Mouse (Mus musculus): ENCODE measurements at regions not wholly inside any gene's neighbourhood (a gene's known extent, or its start where the extent isn't known, plus 50 kb on each side); places are given as distances from the start of the nearest gene placed in this dataset.
A peak's percentile ranks its signal among the peaks of the same experiment; 100 is the strongest.

DNA sequence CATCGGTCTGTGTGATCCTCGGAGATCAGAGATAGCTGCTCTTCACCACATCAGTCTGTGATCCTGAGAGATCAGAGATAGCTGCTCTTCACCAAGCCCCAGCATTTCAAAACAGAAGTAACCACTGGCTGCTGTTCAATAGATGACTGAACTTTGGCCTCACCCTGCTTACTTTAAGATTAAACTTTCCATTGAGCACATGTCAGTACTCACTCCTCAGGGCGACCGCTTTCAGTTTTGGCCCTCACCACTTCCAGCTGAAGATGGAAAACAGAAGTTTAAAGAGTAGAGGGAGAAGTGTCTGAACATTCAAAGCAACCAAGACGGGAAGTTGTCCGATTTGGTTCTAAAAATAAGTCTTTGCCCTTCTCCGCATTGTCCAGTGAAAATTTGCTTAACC is 97.2 kb downstream of the Gm826 start:
- Histone ChIP-seq H3K36me3 (ENCODE audit: control insufficient read depth, insufficient read depth) (no peaks in the 10 kb centered on the region), H3K4me3 (ENCODE audit: low read depth, low read length) (no peak overlapping the region), H3K27me3 (ENCODE audit: control insufficient read depth, insufficient read depth, low read depth, low read length) (no peaks in the 10 kb centered on the region), H3K9me3 (replicated peaks; ENCODE audit: control insufficient read depth, low read length) (no peaks in the 10 kb centered on the region), H3K27ac (ENCODE audit: low read length) (no peak overlapping the region), H3K4me2 (ENCODE audit: low read depth, low read length) (no peak overlapping the region), H3K9ac (ENCODE audit: low read depth, low read length) (no peak overlapping the region), H3K4me1 (ENCODE audit: control insufficient read depth, low read depth, low read length) (no peaks in the 10 kb centered on the region)
- 48% methylated on average over 7 of the region's 7 CpGs for WGBS (ENCODE audit: insufficient replicate concordance)
- no peak; the same call in 1 of the 2 replicates for ATAC-seq (ENCODE audit: low read depth)

DNA sequence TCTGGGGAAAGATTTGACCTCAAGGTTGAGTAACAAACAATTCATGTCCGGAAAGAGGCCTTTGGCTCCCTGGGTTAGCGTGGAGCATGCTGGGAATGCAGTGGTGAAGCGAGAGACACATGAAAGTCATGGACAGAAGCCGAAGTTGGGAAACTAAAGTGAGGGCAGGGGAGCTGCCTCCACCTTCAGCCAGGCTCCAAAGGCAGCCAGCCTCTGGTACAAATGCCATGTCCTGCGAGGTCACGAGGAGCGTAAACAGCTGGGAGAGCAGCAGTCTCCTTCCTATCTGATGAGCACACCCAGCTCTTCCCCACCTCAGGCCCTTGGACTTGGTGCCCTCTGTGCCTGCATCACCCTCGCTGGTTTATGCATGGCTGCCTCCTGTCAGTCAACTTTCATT is 103.2 kb downstream of the Gm826 start:
- WGBS (ENCODE audit: insufficient replicate concordance) = 52% methylated on average over 8 of the region's 8 CpGs
- Histone ChIP-seq H3K4me2 (ENCODE audit: low read depth, low read length) (no peak overlapping the region), H3K9me3 (replicated peaks; ENCODE audit: control insufficient read depth, low read length) (no peaks in the 10 kb centered on the region), H3K9ac (ENCODE audit: low read depth, low read length) (no peak overlapping the region), H3K4me3 (ENCODE audit: low read depth, low read length) (no peak overlapping the region), H3K27me3 (ENCODE audit: control insufficient read depth, insufficient read depth, low read depth, low read length) (no peaks in the 10 kb centered on the region), H3K27ac (ENCODE audit: low read length) (no peak overlapping the region), H3K4me1 (ENCODE audit: control insufficient read depth, low read depth, low read length) (no peaks in the 10 kb centered on the region), H3K36me3 (ENCODE audit: control insufficient read depth, insufficient read depth) (no peaks in the 10 kb centered on the region)
- ATAC-seq (ENCODE audit: low read depth) = no peak

DNA sequence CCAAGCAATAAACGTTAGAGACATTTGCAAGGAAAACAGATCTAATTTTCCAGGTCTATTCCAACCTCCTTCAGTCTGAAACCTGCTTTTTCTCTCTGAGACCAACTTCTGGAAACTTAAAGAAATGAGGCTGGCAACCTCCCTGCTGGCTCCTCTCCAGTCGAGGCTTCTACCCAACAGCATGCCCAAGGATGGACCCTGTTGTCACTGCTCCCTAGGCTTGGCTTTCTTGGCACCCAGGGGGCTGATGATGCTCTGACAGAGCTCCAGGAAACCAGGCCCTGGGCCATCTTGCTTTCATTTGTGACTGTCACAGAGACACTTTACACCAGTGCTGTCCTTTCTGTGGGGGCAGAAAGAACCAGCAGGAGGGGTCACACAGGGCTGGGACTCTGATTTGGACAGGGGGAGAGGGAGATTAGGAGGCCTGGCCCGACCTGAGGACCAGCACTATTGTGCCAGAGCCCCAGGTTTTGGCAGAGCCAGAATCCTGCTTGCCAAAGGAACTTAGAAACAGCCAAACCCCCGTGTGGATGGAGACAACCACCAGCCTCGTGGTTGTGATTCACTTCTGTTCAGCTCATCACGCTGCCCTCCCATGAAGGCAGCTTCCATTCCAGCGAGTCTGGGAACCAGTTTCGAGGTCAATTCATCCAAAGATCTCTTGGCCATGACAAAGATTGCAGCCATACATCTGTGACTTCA is 105.5 kb downstream of the Gm826 start:
- no peak for ATAC-seq (ENCODE audit: low read depth)
- H3K9me3 ChIP-seq (replicated peaks; ENCODE audit: control insufficient read depth, low read length) = no peaks in the 10 kb centered on the region
- no peak overlapping the region for H3K9ac ChIP-seq (ENCODE audit: low read depth, low read length)
- H3K4me1 ChIP-seq (ENCODE audit: control insufficient read depth, low read depth, low read length) = no peaks in the 10 kb centered on the region
- WGBS (ENCODE audit: insufficient replicate concordance) = 39% methylated on average over 8 of the region's 8 CpGs
- no peaks in the 10 kb centered on the region for H3K27me3 ChIP-seq (ENCODE audit: control insufficient read depth, insufficient read depth, low read depth, low read length)
- no peak overlapping the region for H3K4me2 ChIP-seq (ENCODE audit: low read depth, low read length)
- H3K27ac ChIP-seq (ENCODE audit: low read length) = no peak overlapping the region
- no peak overlapping the region for H3K4me3 ChIP-seq (ENCODE audit: low read depth, low read length)
- H3K36me3 ChIP-seq (ENCODE audit: control insufficient read depth, insufficient read depth) = no peaks in the 10 kb centered on the region

DNA sequence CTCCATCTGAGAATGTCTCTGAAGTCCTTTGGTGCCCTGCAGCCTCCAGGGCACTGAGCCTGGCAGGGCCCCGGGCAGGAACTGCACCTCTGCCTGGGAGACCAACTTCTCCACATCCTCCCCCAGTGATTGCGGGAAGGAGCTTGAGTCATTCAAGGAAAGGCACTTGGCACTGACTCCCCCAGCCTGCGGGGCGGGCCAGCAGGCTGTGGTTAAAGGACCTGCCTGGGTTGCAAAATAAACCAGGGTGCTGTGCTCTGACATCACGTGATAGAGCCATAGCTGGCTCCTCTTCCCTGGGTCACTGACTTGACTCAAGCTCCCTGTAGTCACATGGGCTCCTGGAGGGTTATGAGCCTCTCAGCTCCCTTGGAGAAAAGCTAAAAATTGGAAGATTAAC is 108.5 kb downstream of the Gm826 start:
- 36% methylated on average over 5 of the region's 5 CpGs for WGBS (ENCODE audit: insufficient replicate concordance)
- H3K9me3 ChIP-seq (replicated peaks; ENCODE audit: control insufficient read depth, low read length) = no peaks in the 10 kb centered on the region

DNA sequence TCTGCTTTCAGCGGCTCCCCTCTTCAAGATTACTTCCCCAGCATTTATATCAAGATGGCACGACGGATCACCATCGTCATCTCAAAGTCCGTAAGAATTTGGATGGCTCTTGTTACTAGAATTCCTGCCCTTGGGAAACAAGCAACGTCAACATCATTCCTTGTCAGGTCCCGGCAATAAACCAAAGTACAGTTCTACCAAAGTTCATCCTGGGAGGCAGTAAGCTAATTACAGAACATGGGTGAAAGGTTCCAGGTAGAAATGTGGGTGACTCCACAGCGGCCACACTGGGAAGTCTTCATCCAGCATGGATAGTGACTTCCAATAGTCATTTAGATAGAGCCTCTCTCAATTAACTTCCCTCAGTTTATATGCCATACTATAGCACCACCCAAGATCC is 110.6 kb downstream of the Gm826 start:
- H3K27ac ChIP-seq (ENCODE audit: low read length) = no peak overlapping the region
- no peaks in the 10 kb centered on the region for H3K4me1 ChIP-seq (ENCODE audit: control insufficient read depth, low read depth, low read length)
- no peaks in the 10 kb centered on the region for H3K36me3 ChIP-seq (ENCODE audit: control insufficient read depth, insufficient read depth)
- no peak overlapping the region for H3K4me2 ChIP-seq (ENCODE audit: low read depth, low read length)
- H3K9ac ChIP-seq (ENCODE audit: low read depth, low read length) = no peak overlapping the region
- no peak overlapping the region for H3K4me3 ChIP-seq (ENCODE audit: low read depth, low read length)
- H3K27me3 ChIP-seq (ENCODE audit: control insufficient read depth, insufficient read depth, low read depth, low read length) = no peaks in the 10 kb centered on the region
- no peaks in the 10 kb centered on the region for H3K9me3 ChIP-seq (replicated peaks; ENCODE audit: control insufficient read depth, low read length)
- ATAC-seq (ENCODE audit: low read depth) = no peak
- WGBS (ENCODE audit: insufficient replicate concordance) = 74% methylated on average over 8 of the region's 8 CpGs

More for the DNA sequence above, 108.5 kb downstream of the Gm826 start:
- Histone ChIP-seq H3K4me2 (ENCODE audit: low read depth, low read length) (no peak overlapping the region), H3K36me3 (ENCODE audit: control insufficient read depth, insufficient read depth) (no peaks in the 10 kb centered on the region), H3K4me1 (ENCODE audit: control insufficient read depth, low read depth, low read length) (no peaks in the 10 kb centered on the region), H3K9ac (ENCODE audit: low read depth, low read length) (no peak overlapping the region), H3K27ac (ENCODE audit: low read length) (no peak overlapping the region), H3K27me3 (ENCODE audit: control insufficient read depth, insufficient read depth, low read depth, low read length) (no peaks in the 10 kb centered on the region), H3K4me3 (ENCODE audit: low read depth, low read length) (no peak overlapping the region)
- peak; percentile 47 for ATAC-seq (ENCODE audit: low read depth)

DNA sequence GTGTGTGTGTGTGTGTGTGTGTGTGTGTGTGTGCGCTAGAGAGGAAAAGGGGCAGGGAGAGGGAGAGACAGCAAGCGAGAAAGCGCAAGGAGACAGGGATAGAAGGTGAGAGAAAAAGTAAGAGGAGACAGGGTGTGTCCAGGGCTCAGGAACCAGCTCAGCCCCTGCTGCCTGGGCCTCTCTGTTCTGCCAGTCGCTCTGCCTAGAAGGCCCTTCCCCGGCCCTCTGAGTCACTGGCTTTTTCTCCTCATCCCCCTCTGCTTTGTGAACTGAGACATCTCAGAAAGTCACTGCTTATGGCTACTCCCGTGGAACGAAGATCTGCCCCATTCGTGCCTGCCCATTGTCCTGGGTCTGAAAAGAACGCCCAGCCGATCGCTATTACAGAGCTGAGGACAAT is 112.2 kb downstream of the Gm826 start:
- H3K9me3 ChIP-seq (replicated peaks; ENCODE audit: control insufficient read depth, low read length) = no peaks in the 10 kb centered on the region
- H3K27ac ChIP-seq (ENCODE audit: low read length) = no peak overlapping the region
- no peaks in the 10 kb centered on the region for H3K4me1 ChIP-seq (ENCODE audit: control insufficient read depth, low read depth, low read length)
- WGBS (ENCODE audit: insufficient replicate concordance) = 72% methylated on average over 10 of the region's 11 CpGs
- H3K36me3 ChIP-seq (ENCODE audit: control insufficient read depth, insufficient read depth) = no peaks in the 10 kb centered on the region
- no peak overlapping the region for H3K4me2 ChIP-seq (ENCODE audit: low read depth, low read length)
- no peak for ATAC-seq (ENCODE audit: low read depth)
- no peak overlapping the region for H3K4me3 ChIP-seq (ENCODE audit: low read depth, low read length)
- H3K27me3 ChIP-seq (ENCODE audit: control insufficient read depth, insufficient read depth, low read depth, low read length) = no peaks in the 10 kb centered on the region
- no peak overlapping the region for H3K9ac ChIP-seq (ENCODE audit: low read depth, low read length)

DNA sequence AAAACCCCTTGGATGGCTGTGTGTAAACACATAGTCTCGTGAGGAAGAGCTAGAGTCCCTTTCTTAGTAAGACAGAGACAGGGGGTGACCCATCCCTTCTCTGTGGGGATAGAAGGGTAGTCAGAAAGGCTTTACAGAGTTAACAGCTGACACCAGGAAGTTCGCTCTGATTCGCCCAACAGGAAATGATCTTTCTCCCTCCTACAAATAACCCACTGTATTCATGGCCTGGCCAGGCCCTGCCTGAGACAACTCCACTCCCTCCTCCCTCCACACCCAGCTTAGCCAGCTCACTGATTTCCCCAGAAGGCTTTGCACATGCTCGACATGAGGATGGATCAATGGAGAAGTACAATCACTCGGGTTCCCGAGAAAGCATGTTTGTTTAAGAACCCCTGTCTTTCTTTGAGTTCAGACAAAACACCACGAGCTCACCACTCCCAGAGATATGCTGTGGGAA is 113.4 kb downstream of the Gm826 start:
- WGBS (ENCODE audit: insufficient replicate concordance) = 18% methylated on average over 7 of the region's 7 CpGs
- no peaks in the 10 kb centered on the region for H3K4me1 ChIP-seq (ENCODE audit: control insufficient read depth, low read depth, low read length)
- no peaks in the 10 kb centered on the region for H3K36me3 ChIP-seq (ENCODE audit: control insufficient read depth, insufficient read depth)
- H3K27ac ChIP-seq (ENCODE audit: low read length) = no peak overlapping the region
- no peaks in the 10 kb centered on the region for H3K9me3 ChIP-seq (replicated peaks; ENCODE audit: control insufficient read depth, low read length)
- no peak overlapping the region for H3K4me3 ChIP-seq (ENCODE audit: low read depth, low read length)
- H3K27me3 ChIP-seq (ENCODE audit: control insufficient read depth, insufficient read depth, low read depth, low read length) = no peaks in the 10 kb centered on the region
- no peak overlapping the region for H3K4me2 ChIP-seq (ENCODE audit: low read depth, low read length)
- no peak for ATAC-seq (ENCODE audit: low read depth)
- H3K9ac ChIP-seq (ENCODE audit: low read depth, low read length) = no peak overlapping the region

DNA sequence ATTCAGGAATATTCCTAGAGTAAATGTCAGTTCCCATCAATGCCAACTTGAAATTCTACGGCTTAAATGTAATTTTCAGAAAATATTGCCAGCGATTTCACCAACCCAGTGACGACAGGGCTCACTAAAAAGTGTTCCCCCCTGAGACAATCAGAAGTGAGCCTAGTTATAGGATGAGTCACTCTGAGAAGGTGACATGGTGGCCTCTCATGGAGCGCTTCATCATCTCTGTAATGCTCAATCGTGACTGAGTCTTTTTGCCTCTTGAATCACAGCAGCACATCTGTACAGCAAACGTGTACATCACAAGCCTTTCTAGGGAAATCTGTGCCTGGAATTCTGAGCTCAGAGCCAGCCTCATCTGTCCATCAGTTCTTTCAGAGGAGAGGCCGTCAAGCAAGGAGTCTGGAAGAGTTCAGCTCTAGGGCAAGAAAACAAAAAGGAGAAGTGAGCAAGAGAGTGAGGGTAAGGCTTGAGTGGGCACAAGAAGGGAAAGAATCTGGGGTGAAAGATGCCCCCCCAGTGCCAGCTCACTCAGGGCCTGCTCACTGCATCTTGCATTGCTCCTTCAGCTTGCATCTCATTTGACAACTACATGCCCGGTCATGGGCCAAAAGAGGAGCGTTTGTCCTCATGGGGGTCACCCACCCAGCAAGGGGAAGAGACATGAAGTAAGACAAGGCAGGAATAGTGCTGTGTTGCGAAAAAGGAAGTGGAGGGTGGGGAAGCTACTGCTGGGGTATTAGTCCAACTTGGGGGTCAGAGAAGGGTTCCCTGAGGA is 119.7 kb downstream of the Gm826 start:
- ATAC-seq (ENCODE audit: low read depth) = no peak

DNA sequence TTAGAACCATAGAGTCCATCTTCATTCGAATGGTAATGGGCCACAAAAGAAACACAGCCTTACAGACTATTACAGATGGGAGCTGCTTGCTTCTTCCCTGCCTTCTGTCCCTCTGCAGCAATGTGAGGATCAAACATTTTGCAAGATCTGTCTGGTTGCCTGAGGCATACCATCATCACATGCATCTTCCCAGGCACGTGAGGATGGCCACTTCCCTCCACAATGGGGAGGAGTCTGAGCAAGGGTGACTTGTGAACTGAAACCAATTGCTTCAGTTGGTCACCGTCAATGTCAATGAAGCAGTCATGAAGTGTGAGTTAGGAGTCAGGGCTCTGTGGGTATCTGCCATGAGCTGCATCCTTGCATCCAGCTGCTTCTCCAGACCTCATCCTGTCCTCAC is 123.5 kb downstream of the Gm826 start:
- no peak overlapping the region for H3K27ac ChIP-seq (ENCODE audit: low read length)
- ATAC-seq (ENCODE audit: low read depth) = no peak
- WGBS (ENCODE audit: insufficient replicate concordance) = 35% methylated on average over 3 of the region's 3 CpGs

More for the DNA sequence above, 119.7 kb downstream of the Gm826 start:
- Histone ChIP-seq H3K9ac (ENCODE audit: low read depth, low read length) (no peak overlapping the region), H3K4me1 (ENCODE audit: control insufficient read depth, low read depth, low read length) (no peaks in the 10 kb centered on the region), H3K36me3 (ENCODE audit: control insufficient read depth, insufficient read depth) (no peaks in the 10 kb centered on the region), H3K9me3 (replicated peaks; ENCODE audit: control insufficient read depth, low read length) (no peaks in the 10 kb centered on the region), H3K27ac (ENCODE audit: low read length) (no peak overlapping the region), H3K4me2 (ENCODE audit: low read depth, low read length) (no peak overlapping the region), H3K27me3 (ENCODE audit: control insufficient read depth, insufficient read depth, low read depth, low read length) (no peaks in the 10 kb centered on the region), H3K4me3 (ENCODE audit: low read depth, low read length) (no peak overlapping the region)
- 52% methylated on average over 10 of the region's 10 CpGs for WGBS (ENCODE audit: insufficient replicate concordance)

More for the DNA sequence above, 123.5 kb downstream of the Gm826 start:
- H3K9ac ChIP-seq (ENCODE audit: low read depth, low read length) = no peak overlapping the region
- H3K9me3 ChIP-seq (replicated peaks; ENCODE audit: control insufficient read depth, low read length) = no peaks in the 10 kb centered on the region
- H3K4me3 ChIP-seq (ENCODE audit: low read depth, low read length) = no peak overlapping the region
- H3K4me2 ChIP-seq (ENCODE audit: low read depth, low read length) = no peak overlapping the region
- no peaks in the 10 kb centered on the region for H3K36me3 ChIP-seq (ENCODE audit: control insufficient read depth, insufficient read depth)
- no peaks in the 10 kb centered on the region for H3K27me3 ChIP-seq (ENCODE audit: control insufficient read depth, insufficient read depth, low read depth, low read length)
- no peaks in the 10 kb centered on the region for H3K4me1 ChIP-seq (ENCODE audit: control insufficient read depth, low read depth, low read length)
